Mouse (Mus musculus): ENCODE results near the gene Ppp1r9b.

Gene Ppp1r9b

DNA sequence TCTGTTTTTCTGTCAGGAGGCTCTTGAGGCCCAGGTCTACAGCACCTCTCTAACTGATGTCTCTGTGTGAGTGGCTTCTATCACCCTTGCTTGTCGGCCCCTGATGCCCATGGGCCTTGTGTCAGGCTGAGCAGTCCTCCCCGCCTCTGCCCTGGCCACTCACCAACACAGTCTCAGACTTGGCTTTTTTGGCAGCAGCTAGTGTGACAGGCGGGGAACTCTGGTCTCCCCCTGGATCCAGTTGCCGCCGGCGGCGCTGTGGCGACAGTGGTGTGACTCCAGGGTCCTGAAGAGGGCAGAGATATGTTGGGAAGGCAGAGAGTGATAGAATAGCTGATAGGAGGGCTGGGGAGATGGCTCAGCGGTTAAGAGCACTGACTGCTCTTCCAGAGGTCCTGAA, 62.2 kb downstream of the Ppp1r9b start:
- no peak for DNase-seq
